Mouse (Mus musculus) thymus, adult 2 months (tissue): ENCODE results near the gene Tle4.

Experiments used
- CTCF ChIP-seq: fragments of 200-500 bp; IDR thresholded peaks from 2 replicates; pipeline ENCODE4 v1.5.1; 2012; ENCODE audit warnings: mild to moderate bottlenecking, control low read depth, low read length, moderate library complexity, borderline replicate concordance; ENCODE audit not compliant: control insufficient read depth, poor library complexity, insufficient read depth; ENCODE audit errors: extremely low read depth
- POLR2A ChIP-seq: fragments of 200-500 bp; IDR thresholded peaks from 2 replicates; pipeline ENCODE4 v1.6.1; 2012; ENCODE audit warnings: mild to moderate bottlenecking, low read length, control low read depth, moderate library complexity; ENCODE audit not compliant: control insufficient read depth, poor library complexity, insufficient read depth; ENCODE audit errors: extremely low read depth

DNA sequence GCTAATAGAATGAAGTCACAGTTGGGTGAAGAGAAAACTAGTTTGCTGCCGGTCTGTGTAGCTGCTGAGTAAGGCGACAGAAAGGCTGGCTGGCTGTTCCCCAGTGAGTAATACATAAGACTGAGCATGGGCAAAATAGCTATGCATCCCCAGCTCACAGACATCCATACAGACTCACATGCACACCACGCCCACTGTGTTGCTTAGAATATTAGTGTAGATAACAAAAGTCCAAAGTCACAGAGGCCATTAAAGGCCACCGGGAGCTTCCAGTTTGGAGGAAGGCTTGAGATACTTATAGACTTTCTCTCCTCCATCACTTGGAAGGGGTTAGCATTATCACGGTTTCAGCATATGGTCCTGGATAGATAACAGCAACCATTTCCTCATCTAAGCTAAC is 178.0 kb downstream of the Tle4 start:
- TF ChIP-seq POLR2A, result no peak
- TF ChIP-seq CTCF, result no peak
